Mouse (Mus musculus): Measurements from ENCODE around the gene Pkp4. TPM values are rescaled to one million over a fixed set of nuclear protein-coding genes. Genes with fewer than 3 reads are reported as not detected.

Pkp4 gene
- polyA plus RNA-seq, 1 experiment from 2014 or later: 7.7 TPM

DNA sequence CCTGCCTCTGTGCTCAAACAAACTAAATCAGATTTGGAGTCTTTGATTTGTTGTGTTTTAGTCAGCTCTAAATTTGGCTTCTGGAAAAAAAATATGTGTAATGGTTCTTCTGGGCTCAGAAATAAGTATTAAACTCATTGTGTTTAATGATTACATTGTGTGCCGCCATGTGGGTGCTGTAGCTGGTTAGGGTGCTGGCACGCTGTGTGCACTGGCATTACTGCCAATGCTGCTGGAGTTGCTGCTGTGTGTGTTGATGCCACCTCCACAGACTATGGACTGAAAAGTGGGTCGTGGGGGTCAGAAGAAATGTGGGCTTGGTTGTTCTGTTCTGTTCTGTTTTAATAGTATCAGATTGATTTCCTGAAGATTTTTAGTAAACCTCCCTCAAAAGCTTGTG, 92.8 kb downstream of the Pkp4 start:
- WGBS (ENCODE audit: insufficient replicate concordance): 87% methylated on average over 3 of the region's 3 CpGs
- H3K4me2 ChIP-seq (ENCODE audit: low read depth, low read length): no peak overlapping the region
- H3K27me3 ChIP-seq (ENCODE audit: insufficient read depth, low read length): no peaks in the 10 kb centered on the region
- H3K4me3 ChIP-seq (ENCODE audit: low read depth, low read length): no peak overlapping the region
- ATAC-seq (no peak), DNase-seq (no peak)
- H3K9ac ChIP-seq (replicated peaks): no peak overlapping the region
- H3K36me3 ChIP-seq (replicated peaks; ENCODE audit: insufficient read depth, low read length): no peaks in the 10 kb centered on the region
- H3K27ac ChIP-seq (ENCODE audit: low read depth): no peak overlapping the region
- H3K4me1 ChIP-seq (ENCODE audit: insufficient read depth): no peaks in the 10 kb centered on the region
- no peaks in the 10 kb centered on the region for H3K9me3 ChIP-seq (ENCODE audit: low read length)
- TF ChIP-seq CTCF (IDR thresholded peaks at IDR 0.05; ENCODE audit: low read depth) (no peak), EP300 (IDR thresholded peaks at IDR 0.05; ENCODE audit: low read depth) (no peak)

GRCm38 (mm10) chr2:59258821-59259231, 98.2 kb downstream of the Pkp4 start:
- no peak for TF ChIP-seq CTCF (IDR thresholded peaks at IDR 0.05; ENCODE audit: low read depth)
- no peak for TF ChIP-seq EP300 (IDR thresholded peaks at IDR 0.05; ENCODE audit: low read depth)
- H3K9ac ChIP-seq (replicated peaks): no peak overlapping the region
- no peaks in the 10 kb centered on the region for H3K36me3 ChIP-seq (replicated peaks; ENCODE audit: insufficient read depth, low read length)
- no peaks in the 10 kb centered on the region for H3K27me3 ChIP-seq (ENCODE audit: insufficient read depth, low read length)
- no peaks in the 10 kb centered on the region for H3K9me3 ChIP-seq (ENCODE audit: low read length)
- DNase-seq (no peak), ATAC-seq (no peak)
- WGBS (ENCODE audit: insufficient replicate concordance): 75% methylated on average over 6 of the region's 6 CpGs
- no peak overlapping the region for H3K4me2 ChIP-seq (ENCODE audit: low read depth, low read length)
- H3K27ac ChIP-seq (ENCODE audit: low read depth): no peak overlapping the region
- no peaks in the 10 kb centered on the region for H3K4me1 ChIP-seq (ENCODE audit: insufficient read depth)
- no peak overlapping the region for H3K4me3 ChIP-seq (ENCODE audit: low read depth, low read length)

GRCm38 (mm10) chr2:59259346-59259745, 98.7 kb downstream of the Pkp4 start:
- no peak overlapping the region for H3K4me3 ChIP-seq (ENCODE audit: low read depth, low read length)
- DNase-seq (no peak), ATAC-seq (no peak)
- H3K9me3 ChIP-seq (ENCODE audit: low read length): no peaks in the 10 kb centered on the region
- TF ChIP-seq CTCF (IDR thresholded peaks at IDR 0.05; ENCODE audit: low read depth): no peak
- TF ChIP-seq EP300 (IDR thresholded peaks at IDR 0.05; ENCODE audit: low read depth): no peak
- H3K27ac ChIP-seq (ENCODE audit: low read depth): no peak overlapping the region
- no peaks in the 10 kb centered on the region for H3K36me3 ChIP-seq (replicated peaks; ENCODE audit: insufficient read depth, low read length)
- no peaks in the 10 kb centered on the region for H3K4me1 ChIP-seq (ENCODE audit: insufficient read depth)
- H3K9ac ChIP-seq (replicated peaks): no peak overlapping the region
- H3K27me3 ChIP-seq (ENCODE audit: insufficient read depth, low read length): no peaks in the 10 kb centered on the region
- WGBS (ENCODE audit: insufficient replicate concordance): 86% methylated on average over 6 of the region's 6 CpGs
- H3K4me2 ChIP-seq (ENCODE audit: low read depth, low read length): no peak overlapping the region

- WGBS (ENCODE audit: insufficient replicate concordance): 70% methylated on average over 2 of the region's 2 CpGs
- ATAC-seq: no peak
- H3K9me3 ChIP-seq (ENCODE audit: low read length): no peaks in the 10 kb centered on the region
- no peaks in the 10 kb centered on the region for H3K27me3 ChIP-seq (ENCODE audit: insufficient read depth, low read length)
- TF ChIP-seq CTCF (IDR thresholded peaks at IDR 0.05; ENCODE audit: low read depth) (no peak), EP300 (IDR thresholded peaks at IDR 0.05; ENCODE audit: low read depth) (no peak)
- DNase-seq: no peak
- H3K27ac ChIP-seq (ENCODE audit: low read depth): no peak overlapping the region
- H3K4me2 ChIP-seq (ENCODE audit: low read depth, low read length): no peak overlapping the region
- no peak overlapping the region for H3K4me3 ChIP-seq (ENCODE audit: low read depth, low read length)
- no peaks in the 10 kb centered on the region for H3K36me3 ChIP-seq (replicated peaks; ENCODE audit: insufficient read depth, low read length)
- no peaks in the 10 kb centered on the region for H3K4me1 ChIP-seq (ENCODE audit: insufficient read depth)
- no peak overlapping the region for H3K9ac ChIP-seq (replicated peaks)
These were observed 100.6 kb downstream of the Pkp4 start for GRCm38 (mm10) chr2:59261203-59261602.

- no peak overlapping the region for H3K4me3 ChIP-seq (ENCODE audit: low read depth, low read length)
- 85% methylated on average over 14 of the region's 14 CpGs for WGBS (ENCODE audit: insufficient replicate concordance)
- no peaks in the 10 kb centered on the region for H3K27me3 ChIP-seq (ENCODE audit: insufficient read depth, low read length)
- H3K9me3 ChIP-seq (ENCODE audit: low read length): no peaks in the 10 kb centered on the region
- H3K27ac ChIP-seq (ENCODE audit: low read depth): no peak overlapping the region
- H3K4me1 ChIP-seq (ENCODE audit: insufficient read depth): no peaks in the 10 kb centered on the region
- H3K9ac ChIP-seq (replicated peaks): no peak overlapping the region
- TF ChIP-seq EP300 (IDR thresholded peaks at IDR 0.05; ENCODE audit: low read depth) (no peak), CTCF (IDR thresholded peaks at IDR 0.05; ENCODE audit: low read depth) (no peak)
- H3K36me3 ChIP-seq (replicated peaks; ENCODE audit: insufficient read depth, low read length): no peaks in the 10 kb centered on the region
- DNase-seq (no peak), ATAC-seq (no peak)
- no peak overlapping the region for H3K4me2 ChIP-seq (ENCODE audit: low read depth, low read length)
These were observed 105.8 kb downstream of the Pkp4 start for GRCm38 (mm10) chr2:59266428-59266827.

GRCm38 (mm10) chr2:59271835-59272234, 111.2 kb downstream of the Pkp4 start:
- H3K9ac ChIP-seq (replicated peaks): no peak overlapping the region
- H3K36me3 ChIP-seq (replicated peaks; ENCODE audit: insufficient read depth, low read length): no peaks in the 10 kb centered on the region
- DNase-seq: no peak
- H3K27ac ChIP-seq (ENCODE audit: low read depth): no peak overlapping the region
- no peaks in the 10 kb centered on the region for H3K9me3 ChIP-seq (ENCODE audit: low read length)
- no peak overlapping the region for H3K4me2 ChIP-seq (ENCODE audit: low read depth, low read length)
- no peaks in the 10 kb centered on the region for H3K27me3 ChIP-seq (ENCODE audit: insufficient read depth, low read length)
- 79% methylated on average over 8 of the region's 8 CpGs for WGBS (ENCODE audit: insufficient replicate concordance)
- H3K4me1 ChIP-seq (ENCODE audit: insufficient read depth): no peaks in the 10 kb centered on the region
- H3K4me3 ChIP-seq (ENCODE audit: low read depth, low read length): no peak overlapping the region
- no peak for ATAC-seq
- no peak for TF ChIP-seq CTCF (IDR thresholded peaks at IDR 0.05; ENCODE audit: low read depth)

GRCm38 (mm10) chr2:59272713-59273112, 112.1 kb downstream of the Pkp4 start:
- Histone ChIP-seq H3K27ac (ENCODE audit: low read depth) (no peak overlapping the region), H3K9ac (replicated peaks) (no peak overlapping the region), H3K4me1 (ENCODE audit: insufficient read depth) (no peaks in the 10 kb centered on the region), H3K4me2 (ENCODE audit: low read depth, low read length) (no peak overlapping the region), H3K27me3 (ENCODE audit: insufficient read depth, low read length) (no peaks in the 10 kb centered on the region), H3K36me3 (replicated peaks; ENCODE audit: insufficient read depth, low read length) (peaks cover under 1% of the 10 kb centered on the region; the same call in 1 of the 2 replicates), H3K4me3 (ENCODE audit: low read depth, low read length) (no peak overlapping the region), H3K9me3 (ENCODE audit: low read length) (no peaks in the 10 kb centered on the region)
- ATAC-seq (no peak), DNase-seq (no peak)
- 81% methylated on average over 6 of the region's 6 CpGs for WGBS (ENCODE audit: insufficient replicate concordance)
- no peak for TF ChIP-seq CTCF (IDR thresholded peaks at IDR 0.05; ENCODE audit: low read depth)
- no peak for TF ChIP-seq EP300 (IDR thresholded peaks at IDR 0.05; ENCODE audit: low read depth)

Data from liver, postnatal 0 days (tissue).